Mouse (Mus musculus): ENCODE results near the gene Kcnh2.

Gene Kcnh2

GRCm38 (mm10) chr5:24378700-24379099 lies 27.3 kb upstream of the Kcnh2 start:
- DNase-seq (ENCODE audit: low spot score in 2 of 2) = no peak

DNA sequence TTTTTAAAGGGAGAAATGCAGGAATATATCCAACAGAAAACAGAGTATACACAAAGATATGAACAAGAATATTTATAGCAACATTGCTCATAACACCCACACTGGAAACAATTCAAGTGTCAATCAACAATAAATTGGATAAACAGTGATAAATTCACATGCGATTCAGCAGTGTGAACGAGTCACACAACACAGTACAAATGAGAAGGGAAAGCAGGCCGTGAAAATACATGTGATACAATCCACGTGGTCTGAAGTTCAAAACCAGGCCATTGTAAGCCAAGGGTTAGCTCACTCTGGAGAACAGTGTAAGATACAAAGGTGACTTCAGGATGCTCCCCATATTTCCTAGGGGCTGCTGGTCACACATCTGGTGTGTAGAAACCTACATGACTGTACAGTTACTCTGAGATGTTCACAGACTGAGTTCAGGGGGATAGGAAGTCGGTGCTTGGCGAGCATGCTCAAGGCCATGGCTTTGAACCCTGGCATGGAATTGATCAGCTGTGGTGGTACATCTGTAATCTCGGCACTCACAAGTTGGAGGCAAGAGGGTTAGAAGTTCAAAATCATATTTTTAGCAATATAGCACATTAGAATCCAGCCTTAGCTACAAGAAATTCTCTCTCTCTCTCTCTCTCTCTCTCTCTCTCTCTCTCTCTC lies 23.4 kb upstream of the Kcnh2 start:
- no peak for DNase-seq (ENCODE audit: low spot score in 2 of 2)

DNA sequence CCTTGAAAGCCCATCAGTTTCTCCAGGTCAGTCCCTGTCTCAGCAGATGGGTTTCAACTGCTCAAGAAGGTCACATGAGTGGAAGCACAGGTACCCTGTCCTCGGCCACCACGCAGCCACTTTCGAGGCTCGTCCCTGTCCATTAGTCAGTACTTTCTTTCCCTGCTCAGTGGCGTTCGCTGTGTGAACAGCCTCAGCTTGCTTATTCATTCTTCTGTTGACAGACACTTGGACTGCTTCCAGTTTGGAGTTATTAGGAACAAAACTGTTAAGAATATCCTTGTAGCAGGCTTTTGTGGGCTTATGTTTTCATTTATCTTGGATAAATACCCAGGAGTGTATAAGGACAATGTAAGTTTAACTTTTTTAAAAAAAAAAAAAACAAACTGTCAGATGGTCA lies 22.8 kb upstream of the Kcnh2 start:
- no peak for DNase-seq (ENCODE audit: low spot score in 2 of 2)

DNA sequence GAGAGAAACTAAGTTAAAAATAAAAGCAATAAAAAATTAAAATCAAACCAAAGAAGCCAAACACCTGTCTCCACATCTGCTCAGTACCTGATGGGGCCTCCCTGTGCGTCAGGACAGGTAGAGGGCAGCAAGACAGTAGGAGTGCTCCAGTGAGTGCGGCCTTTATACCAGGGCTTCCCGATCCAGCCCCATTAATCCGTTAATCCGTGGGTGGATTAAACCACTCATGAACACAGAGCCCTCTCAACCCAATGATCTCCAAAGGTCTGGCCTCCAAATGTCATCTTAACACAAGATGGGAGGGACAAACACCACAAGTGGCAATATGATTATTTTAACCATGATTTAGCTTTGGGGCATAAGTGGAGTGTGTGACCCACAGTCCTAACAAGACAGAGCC lies 22.4 kb upstream of the Kcnh2 start:
- no peak for DNase-seq (ENCODE audit: low spot score in 2 of 2)

GRCm38 (mm10) chr5:24369767-24370166 lies 18.4 kb upstream of the Kcnh2 start:
- DNase-seq (ENCODE audit: low spot score in 2 of 2) = no peak

GRCm38 (mm10) chr5:24366426-24366825 lies 15.0 kb upstream of the Kcnh2 start:
- DNase-seq (ENCODE audit: low spot score in 2 of 2) = no peak

DNA sequence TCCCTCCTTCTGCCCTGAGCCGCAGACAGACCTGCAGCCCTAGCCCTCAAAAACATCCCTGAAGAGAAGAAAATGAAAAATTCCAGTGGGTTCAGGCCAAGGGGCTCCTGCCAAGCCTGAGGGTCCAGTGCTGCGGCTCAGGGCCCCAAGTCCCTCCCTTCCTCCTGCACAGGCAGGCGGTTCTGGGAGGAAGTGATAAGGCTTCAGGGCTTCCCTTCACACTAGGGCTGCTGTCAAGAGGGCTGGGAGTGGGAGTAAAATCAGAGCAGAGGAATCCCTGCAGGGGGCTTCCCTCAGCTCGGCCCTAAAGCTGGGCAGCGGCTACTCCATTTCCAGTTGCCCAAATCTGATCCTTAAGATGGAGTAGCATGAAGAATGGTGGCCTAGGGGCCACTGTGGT lies 14.1 kb upstream of the Kcnh2 start:
- no peak for DNase-seq (ENCODE audit: low spot score in 2 of 2)

GRCm38 (mm10) chr5:24364963-24365362 lies 13.6 kb upstream of the Kcnh2 start:
- DNase-seq (ENCODE audit: low spot score in 2 of 2) = no peak

GRCm38 (mm10) chr5:24364508-24364907 lies 13.1 kb upstream of the Kcnh2 start, which contains the start of gene Nos3:
Gene Nos3, plus strand, starts transcription at chr5:24364810.
- DNase-seq (ENCODE audit: low spot score in 2 of 2) = no peak

DNA sequence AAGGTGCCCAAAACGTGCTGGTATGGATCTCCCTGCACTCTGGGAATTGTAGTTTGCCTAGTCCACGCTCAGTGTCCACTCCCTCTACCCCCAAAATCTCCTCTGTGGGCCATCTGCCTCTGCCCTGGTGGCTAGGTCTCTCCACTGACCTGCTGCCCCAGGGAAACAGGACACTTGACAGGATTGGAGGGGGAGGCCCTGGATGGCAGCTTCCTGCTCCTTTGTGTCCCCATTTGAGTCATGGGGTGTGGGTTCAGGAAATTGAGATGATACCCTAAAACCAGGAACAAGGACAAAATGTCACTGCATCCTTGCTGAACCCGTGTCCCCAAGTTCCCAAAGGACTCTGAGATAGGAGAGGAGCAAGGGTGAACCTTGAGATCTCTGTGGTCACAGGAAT lies 12.7 kb upstream of the Kcnh2 start:
- no peak for DNase-seq (ENCODE audit: low spot score in 2 of 2)

DNA sequence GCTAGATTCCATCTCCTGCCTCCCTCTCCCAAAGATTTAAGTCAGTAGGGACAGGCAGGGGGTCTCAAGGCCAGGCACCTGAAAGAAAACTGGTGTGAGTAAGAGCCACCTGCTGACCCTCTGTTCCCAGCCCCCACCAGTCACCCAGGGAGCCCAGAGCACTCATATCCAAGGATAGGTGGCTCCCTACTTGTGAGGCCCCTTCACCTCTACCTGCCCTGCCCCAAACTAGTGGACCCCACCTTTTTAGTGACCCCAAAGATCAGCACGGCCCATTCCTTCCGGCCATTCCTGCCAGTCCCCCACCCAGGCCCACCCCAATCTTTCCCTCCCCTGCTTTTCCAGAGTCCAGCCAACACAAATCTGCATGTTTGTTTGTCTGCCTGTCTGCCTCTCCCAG lies 12.1 kb upstream of the Kcnh2 start:
- DNase-seq (ENCODE audit: low spot score in 2 of 2) = no peak

DNA sequence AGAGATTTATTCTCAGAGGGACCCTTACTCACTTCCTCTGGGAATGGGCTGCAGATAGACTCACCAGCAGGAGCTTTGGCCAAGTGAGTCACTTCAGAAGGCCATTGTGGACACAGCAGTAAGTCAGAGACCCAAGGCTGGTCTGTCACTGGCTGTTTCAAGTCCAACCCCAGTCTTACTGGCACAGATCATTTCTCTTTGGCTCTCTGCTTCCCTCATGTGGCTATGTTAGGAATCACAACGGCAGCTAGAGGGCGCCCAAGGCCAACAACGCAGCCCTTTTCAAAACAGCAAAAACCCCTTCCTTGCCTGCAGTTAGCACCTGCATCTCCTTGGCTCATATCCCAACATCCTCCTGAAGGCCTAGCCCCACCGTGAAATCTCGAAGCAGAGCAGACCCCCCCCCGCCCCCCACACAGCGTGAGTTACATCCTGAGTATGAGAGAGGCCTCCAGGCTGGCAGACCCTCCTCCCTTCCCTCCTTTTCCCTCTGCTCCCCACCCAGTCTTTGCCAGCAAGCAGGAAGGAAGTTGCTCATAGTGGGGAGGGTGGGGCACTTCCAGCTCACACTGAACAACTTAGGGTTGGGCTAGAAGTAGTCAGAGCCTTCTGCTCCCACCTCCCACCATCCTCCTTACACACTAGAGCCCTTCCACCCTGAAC lies 9.5 kb upstream of the Kcnh2 start:
- DNase-seq (ENCODE audit: low spot score in 2 of 2) = peak; percentile 75 to 90

- DNase-seq (ENCODE audit: low spot score in 2 of 2) = peak; percentile 54 to 89
Observed at GRCm38 (mm10) chr5:24357461-24357860, 6.1 kb upstream of the Kcnh2 start.

DNA sequence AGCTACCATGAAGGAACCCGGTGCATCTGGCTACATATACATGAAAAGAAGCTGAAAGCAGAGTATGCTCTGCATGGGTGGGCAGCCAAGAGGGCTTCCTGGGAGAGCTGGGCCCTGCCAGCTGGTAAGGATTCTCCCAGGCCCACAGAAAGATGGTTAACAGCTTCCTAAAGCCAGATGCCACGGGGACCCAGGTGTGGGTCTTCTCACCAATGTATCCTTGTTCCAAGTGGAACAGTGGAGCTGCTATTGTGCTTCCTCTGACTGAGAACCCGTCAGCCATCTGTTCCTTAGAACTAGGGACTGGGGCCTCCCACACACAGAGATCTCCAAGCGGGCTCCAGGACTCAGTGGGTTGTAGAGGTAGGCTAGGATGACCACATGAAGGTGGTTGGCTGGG lies 5.4 kb upstream of the Kcnh2 start:
- no peak for DNase-seq (ENCODE audit: low spot score in 2 of 2)

DNA sequence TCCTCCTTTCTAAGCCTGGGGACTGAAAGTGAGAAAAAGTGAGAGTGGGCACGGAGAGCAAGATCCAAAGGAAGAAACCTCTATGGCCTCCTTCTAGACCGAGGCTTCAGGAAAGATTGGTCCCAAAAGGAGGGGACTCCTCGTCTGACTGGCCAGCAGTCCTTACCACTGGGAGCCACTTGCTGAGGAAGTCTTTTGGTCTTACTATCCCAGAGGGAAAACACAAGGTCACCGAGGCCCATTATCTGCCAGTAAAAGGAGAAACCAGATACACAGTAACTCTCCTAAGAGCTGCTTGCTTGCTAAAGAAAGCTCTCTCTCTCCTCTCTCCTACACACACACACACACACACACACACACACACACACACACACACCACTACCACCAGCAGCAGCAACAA lies 1.9 kb upstream of the Kcnh2 start:
- no peak for DNase-seq (ENCODE audit: low spot score in 2 of 2)

GRCm38 (mm10) chr5:24352251-24352859 lies 951 bp upstream of the Kcnh2 start:
- peak in 1 of 2 experiments; percentile 35 for DNase-seq (ENCODE audit: low spot score in 2 of 2)

GRCm38 (mm10) chr5:24351701-24352171 lies 332 bp upstream of the Kcnh2 start:
- DNase-seq (ENCODE audit: low spot score in 2 of 2) = peak; percentile 87 to 88

- no peak for DNase-seq (ENCODE audit: low spot score in 2 of 2)
Observed at GRCm38 (mm10) chr5:24350531-24351250, 713 bp downstream of the Kcnh2 start.

- DNase-seq (ENCODE audit: low spot score in 2 of 2) = no peak
Observed at GRCm38 (mm10) chr5:24350073-24350472, 1.3 kb downstream of the Kcnh2 start.

- DNase-seq (ENCODE audit: low spot score in 2 of 2) = peak; percentile 67 to 68
Observed at GRCm38 (mm10) chr5:24348546-24348945, 2.9 kb downstream of the Kcnh2 start.

DNA sequence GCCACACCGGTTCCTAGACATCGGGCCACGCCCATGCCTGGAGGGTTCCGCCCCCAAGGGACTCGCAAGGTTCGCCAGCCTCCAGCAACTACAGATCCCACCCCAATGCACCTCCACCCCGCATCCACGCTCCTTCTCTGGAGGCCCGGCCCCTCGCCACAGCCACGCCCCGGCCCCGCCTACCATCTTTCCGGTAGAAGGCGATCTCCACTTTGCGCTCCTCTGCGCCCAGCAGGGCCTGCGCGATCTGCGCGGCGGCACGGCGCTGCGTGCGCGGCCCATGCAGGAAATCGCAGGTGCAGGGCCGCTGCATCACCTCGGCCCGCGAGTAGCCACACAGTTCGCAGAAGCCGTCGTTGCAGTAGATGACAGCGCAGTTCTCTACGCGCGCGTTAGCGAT lies 3.3 kb downstream of the Kcnh2 start:
- peak; percentile 96 to 97 for DNase-seq (ENCODE audit: low spot score in 2 of 2)

- peak; percentile 53 to 63 for DNase-seq (ENCODE audit: low spot score in 2 of 2)
Observed at GRCm38 (mm10) chr5:24347186-24347875, 4.1 kb downstream of the Kcnh2 start.
